Mouse (Mus musculus): ENCODE data around the gene Armh3.

- TF ChIP-seq CTCF (IDR thresholded peaks at IDR 0.05; ENCODE audit: borderline replicate concordance, extremely low read depth, insufficient read depth, insufficient read length) (no peak), POLR2A (IDR thresholded peaks at IDR 0.05; ENCODE audit: borderline replicate concordance, extremely low read depth, insufficient read depth, insufficient read length, poor library complexity, severe bottlenecking) (no peak)
Observed at GRCm38 (mm10) chr19:46044271-46044992, 46.1 kb upstream of the Armh3 start, which contains the start of gene Pprc1.

Measured in brain, embryonic 14.5 days (tissue).